Mouse (Mus musculus) lung, postnatal 14 days (tissue): ENCODE data around the gene Ptchd4.

Source experiments
- DNase-seq: peaks from one replicate; pipeline ENCODE4 v3.0.0; 2021

Ptchd4 gene

DNA sequence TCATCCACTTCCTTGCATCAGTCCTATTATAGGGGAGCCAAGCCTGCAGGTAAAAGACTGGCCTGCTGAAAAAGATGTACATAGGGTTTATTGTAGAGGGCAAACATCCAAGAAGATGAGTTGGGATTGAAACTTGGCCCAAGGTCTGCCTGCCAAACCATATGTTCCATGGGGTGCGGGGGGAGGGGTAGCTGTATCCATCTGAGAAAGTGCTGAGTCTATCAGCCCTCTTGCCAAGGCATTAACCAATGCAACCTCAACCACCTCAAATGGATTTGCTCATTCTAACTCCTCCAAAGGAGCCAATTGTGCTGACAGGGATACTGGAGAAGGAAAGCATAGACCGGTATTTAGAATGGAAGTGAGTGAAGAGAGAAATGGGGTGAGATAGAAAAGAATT is 136.5 kb downstream of the Ptchd4 start:
- no peak for DNase-seq

DNA sequence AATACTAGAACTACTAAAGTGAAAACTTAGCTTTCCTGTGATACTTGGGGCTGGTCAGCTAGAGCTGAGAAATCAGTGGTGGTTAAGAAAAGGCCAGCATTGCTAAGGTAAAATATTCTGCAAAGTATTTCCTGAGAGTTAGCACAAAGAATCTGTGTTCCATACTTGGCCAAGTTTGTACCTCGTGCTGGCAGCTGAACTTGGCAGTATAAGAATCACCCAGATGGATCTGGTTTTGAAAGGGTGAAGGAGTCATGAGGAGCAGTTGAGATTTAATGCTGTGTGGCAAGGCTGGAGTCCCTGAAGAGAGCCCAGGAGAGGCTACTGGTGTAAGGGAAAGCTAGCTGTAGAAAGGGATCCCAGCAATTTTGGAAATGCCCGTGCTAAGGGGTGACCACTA is 140.7 kb downstream of the Ptchd4 start:
- no peak for DNase-seq

DNA sequence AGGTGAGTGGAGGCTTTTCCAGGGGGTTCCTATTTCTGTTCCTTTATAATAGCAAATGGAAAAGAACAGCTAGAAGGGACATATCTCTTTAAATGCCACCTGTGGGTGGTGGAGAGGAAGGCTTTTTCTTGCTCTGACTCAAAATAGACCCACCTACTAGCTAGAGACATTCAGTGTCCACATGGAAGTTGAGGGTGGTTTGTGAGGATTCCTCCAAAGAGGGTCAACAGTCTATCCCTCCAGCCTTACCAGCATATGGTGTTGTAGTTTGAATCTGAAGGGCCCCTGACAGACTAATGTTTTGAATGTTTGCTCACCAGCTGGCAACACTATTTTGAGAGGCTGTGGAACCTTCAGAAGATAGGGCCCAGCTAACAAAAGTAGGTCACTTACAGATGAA is 147.0 kb downstream of the Ptchd4 start:
- DNase-seq, result no peak

DNA sequence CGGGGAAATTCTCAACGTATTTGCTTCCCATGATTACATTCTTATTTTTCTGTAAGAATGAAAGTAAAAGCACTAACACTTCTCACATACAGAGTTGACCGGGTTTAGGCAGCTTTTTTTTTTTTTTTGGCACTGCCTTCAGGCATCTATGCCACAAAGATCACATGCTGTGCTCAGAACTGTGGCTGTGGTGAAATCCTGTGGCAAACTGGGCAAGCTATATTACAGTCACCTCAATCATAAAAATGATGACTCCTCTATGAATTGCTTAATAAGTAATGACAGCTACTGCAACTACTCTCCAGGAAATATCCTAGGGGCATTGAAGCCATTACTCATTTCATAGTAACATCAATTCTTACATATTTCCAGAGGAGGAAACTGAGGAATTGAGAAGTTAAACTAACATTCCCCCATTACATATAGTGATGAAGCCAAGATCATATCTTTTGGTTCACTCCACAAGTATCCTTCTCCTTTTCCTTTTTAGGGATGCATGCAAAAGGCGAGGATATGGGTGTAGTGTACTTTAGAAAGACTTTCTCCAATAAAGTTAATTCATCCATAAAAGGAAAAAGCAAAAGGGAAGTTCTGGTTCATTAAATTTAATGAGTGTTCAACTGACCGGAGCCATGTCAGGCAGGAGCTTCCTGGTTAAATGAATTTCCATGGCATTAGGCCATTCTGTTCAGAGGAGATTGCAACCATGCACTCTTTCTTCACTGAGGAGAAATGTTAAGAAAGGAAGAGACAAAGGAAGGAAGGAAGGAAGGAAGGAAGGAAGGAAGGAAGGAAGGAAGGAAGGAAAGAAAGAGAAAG is 164.6 kb downstream of the Ptchd4 start:
- DNase-seq, result no peak

DNA sequence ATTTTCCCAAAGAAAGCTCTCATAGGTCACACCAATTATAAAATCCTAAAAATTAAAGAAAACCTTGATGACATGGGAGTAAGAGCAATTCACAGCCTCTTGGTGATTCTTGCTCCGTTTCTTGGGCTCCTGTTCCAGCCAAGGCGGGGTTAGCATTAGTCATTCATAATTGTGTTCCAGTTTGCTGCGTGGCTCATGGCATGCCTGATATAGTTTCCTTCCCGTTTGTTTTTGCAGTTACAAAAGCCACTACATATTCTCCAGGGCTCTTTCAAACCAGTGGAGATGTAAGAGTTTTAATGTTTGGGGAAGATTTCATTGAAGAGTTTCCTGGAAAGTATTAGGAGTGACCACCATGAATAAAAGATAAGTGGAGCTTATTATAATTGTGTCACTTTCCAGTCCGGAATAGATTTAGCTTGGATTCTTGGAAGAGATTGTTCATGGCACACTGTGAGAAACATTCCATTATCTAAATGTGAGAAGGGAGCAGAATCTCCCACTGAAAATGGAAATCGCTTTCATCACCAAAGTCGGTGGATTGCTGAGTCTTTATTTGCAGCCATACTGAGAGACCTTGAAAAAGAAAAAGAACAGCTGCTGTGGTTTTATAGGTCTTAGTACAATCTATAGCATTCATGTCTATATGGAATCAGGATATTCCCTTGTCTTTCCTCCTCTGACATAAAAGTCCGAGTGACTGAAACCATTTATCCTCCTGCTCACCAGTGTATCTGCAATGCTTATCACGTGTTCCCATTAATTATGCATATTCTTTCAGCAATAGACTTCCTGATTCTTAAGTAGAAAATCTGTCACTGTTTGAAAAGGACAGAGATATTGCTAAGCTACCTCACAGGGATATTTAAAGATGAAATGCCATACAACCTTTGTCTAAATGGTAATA is 193.9 kb downstream of the Ptchd4 start:
- DNase-seq, result no peak

- no peak for DNase-seq
Measured at GRCm38 (mm10) chr17:42530147-42530546, 214.4 kb downstream of the Ptchd4 start.

- no peak for DNase-seq
Measured at GRCm38 (mm10) chr17:42549578-42549977, 233.8 kb downstream of the Ptchd4 start.
